Mouse (Mus musculus): ENCODE results near the gene Evi2a. TPM values are rescaled to one million over a fixed set of nuclear protein-coding genes. Genes with fewer than 3 reads are reported as not detected.

Gene Evi2a
- polyA plus RNA-seq, 1 experiment from 2014 or later: 1.6 TPM

- no peak for DNase-seq (ENCODE audit: low spot score)
- WGBS: 72% methylated on average over 7 of the region's 7 CpGs
- H3K27me3 ChIP-seq (replicated peaks; ENCODE audit: low read depth, poor library complexity, severe bottlenecking): no peaks in the 10 kb centered on the region
- no peak overlapping the region for H3K4me3 ChIP-seq
- peaks cover 7% of the 10 kb centered on the region for H3K4me1 ChIP-seq
- no peaks in the 10 kb centered on the region for H3K9me3 ChIP-seq
- H3K36me3 ChIP-seq (replicated peaks): peaks cover 58% of the 10 kb centered on the region
- no peak overlapping the region for H3K27ac ChIP-seq (replicated peaks)
Measured at GRCm38 (mm10) chr11:79483876-79484528, 46.4 kb downstream of the Evi2a start.

- no peak for DNase-seq (ENCODE audit: low spot score)
- 89% methylated on average over 6 of the region's 6 CpGs for WGBS
- Histone ChIP-seq H3K27ac (replicated peaks) (no peak overlapping the region), H3K36me3 (replicated peaks) (peaks cover 62% of the 10 kb centered on the region), H3K4me1 (peaks cover 7% of the 10 kb centered on the region), H3K27me3 (replicated peaks; ENCODE audit: low read depth, poor library complexity, severe bottlenecking) (no peaks in the 10 kb centered on the region), H3K4me3 (no peak overlapping the region), H3K9me3 (no peaks in the 10 kb centered on the region)
Measured at GRCm38 (mm10) chr11:79483392-79483791, 47.0 kb downstream of the Evi2a start.

Other genes starting within 250 kb of the Evi2a start
- gene Gm9964, start 233.7 kb downstream of the Evi2a start, polyA plus RNA-seq (2016; fragmentation: Nextera tagmentation; extraction: Ambion mirVana): not detected in 2 replicates
- 6.5 and 7.7 TPM in 2 replicates for gene Nf1, start 190.9 kb downstream of the Evi2a start, polyA plus RNA-seq (2016; fragmentation: Nextera tagmentation; extraction: Ambion mirVana)
- gene Omg, start 26.5 kb downstream of the Evi2a start, polyA plus RNA-seq (2016; fragmentation: Nextera tagmentation; extraction: Ambion mirVana): 0.12 and 0.24 TPM in 2 replicates
- 0.23 TPM in 1 of 2 replicates, not detected in the other for gene Evi2b, start 6.8 kb downstream of the Evi2a start, polyA plus RNA-seq (2016; fragmentation: Nextera tagmentation; extraction: Ambion mirVana)
- 1.1 and 1.5 TPM in 2 replicates for gene Evi2, start within 50 bp of the Evi2a start, polyA plus RNA-seq (2016; fragmentation: Nextera tagmentation; extraction: Ambion mirVana)
- gene Rab11fip4, start 60.6 kb upstream of the Evi2a start, polyA plus RNA-seq (2016; fragmentation: Nextera tagmentation; extraction: Ambion mirVana): 15.8 and 16.3 TPM in 2 replicates